ENCODE assay signal across 8 mouse cellular contexts in genomic region chr11:98924633-98925175, GRCm38 (mm10). TPM values are rescaled to one million over a fixed set of nuclear protein-coding genes. Genes with fewer than 3 reads are reported as not detected.
DNase-seq lines count a peak whose midpoint lies in the region; ATAC-seq and TF ChIP-seq lines count a peak whose summit lies in the region.

No protein-coding gene starts in this region.

- peak overlapping the region; percentile 75 for H3K27ac ChIP-seq in heart, embryonic 13.5 days (replicated peaks)
- H3K27ac ChIP-seq in heart, adult 2 months: no peak overlapping the region
- H3K27ac ChIP-seq in forebrain, embryonic 15.5 days (replicated peaks): peak overlapping the region; percentile 69
- H3K27ac ChIP-seq in liver, postnatal 0 days (ENCODE audit: low read depth): 0 out of 2 replicates have a peak overlapping the region, but pooled peaks have one; percentile 1

- H3K79me2 ChIP-seq in heart, adult 2 months (replicated peaks; ENCODE audit: control insufficient read depth, insufficient read depth, low read length): no peaks in the 10 kb centered on the region

- intact Hi-C loops in heart, adult 2 months (cut with DNase I): loop anchor here (5.0 kb wide), 3 partner anchors 118 to 223 kb away; partner anchors contain the start of gene Igfbp4

- no peak for ATAC-seq in heart, embryonic 13.5 days (ENCODE audit: extremely low read depth, insufficient number of reproducible peaks, low FRiP score, low TSS enrichment)
- no peak for ATAC-seq in forebrain, embryonic 15.5 days (replicated peaks)
- ATAC-seq in liver, postnatal 0 days: no peak

- no peak for TF ChIP-seq POLR2A in heart, adult 2 months (IDR thresholded peaks at IDR 0.05; ENCODE audit: insufficient read depth, low read depth, low read length)

- WGBS in heart, embryonic 13.5 days: 64% methylated on average over 5 of the region's 5 CpGs
- 75% methylated on average over 5 of the region's 5 CpGs for WGBS in heart, adult 2 months
- 41% methylated on average over 5 of the region's 5 CpGs for WGBS in forebrain, embryonic 15.5 days
- 57% methylated on average over 5 of the region's 5 CpGs for WGBS in liver, postnatal 0 days (ENCODE audit: insufficient replicate concordance)

- H3K27me3 ChIP-seq in heart, embryonic 13.5 days (replicated peaks): no peaks in the 10 kb centered on the region
- H3K27me3 ChIP-seq in heart, adult 2 months (ENCODE audit: control insufficient read depth, insufficient read depth, low read length): no peaks in the 10 kb centered on the region
- H3K27me3 ChIP-seq in E14TG2a.4 (ENCODE audit: insufficient read depth, low read length): peaks cover 22% of the 10 kb centered on the region
- H3K27me3 ChIP-seq in forebrain, embryonic 15.5 days: no peaks in the 10 kb centered on the region
- 0 out of 2 replicates have a peak, but pooled peaks cover 7% of the 10 kb centered on the region for H3K27me3 ChIP-seq in liver, postnatal 0 days (ENCODE audit: insufficient read depth, low read length)

- H3K4me1 ChIP-seq in heart, embryonic 13.5 days: peaks cover 69% of the 10 kb centered on the region
- peaks cover 20% of the 10 kb centered on the region for H3K4me1 ChIP-seq in heart, adult 2 months (ENCODE audit: control insufficient read depth, insufficient read depth, low read length)
- peaks cover 83% of the 10 kb centered on the region for H3K4me1 ChIP-seq in E14TG2a.4 (replicated peaks; ENCODE audit: low read depth, low read length)
- peaks cover 62% of the 10 kb centered on the region for H3K4me1 ChIP-seq in forebrain, embryonic 15.5 days
- H3K4me1 ChIP-seq in liver, postnatal 0 days (ENCODE audit: insufficient read depth): peaks cover 39% of the 10 kb centered on the region

- peak overlapping the region; percentile 47 for H3K4me2 ChIP-seq in heart, embryonic 13.5 days
- H3K4me2 ChIP-seq in forebrain, embryonic 15.5 days (replicated peaks): peak overlapping the region; percentile 24; the same call in 1 of the 2 replicates
- H3K4me2 ChIP-seq in liver, postnatal 0 days (ENCODE audit: low read depth, low read length): no peak overlapping the region; the same call in 1 of the 2 replicates

- no peak for TF ChIP-seq CTCF in heart, adult 2 months (IDR thresholded peaks at IDR 0.05)
- TF ChIP-seq CTCF in E14TG2a.4 (conservative IDR thresholded peaks at IDR 0.05; ENCODE audit: low read length): no peak
- TF ChIP-seq CTCF in liver, postnatal 0 days (IDR thresholded peaks at IDR 0.05; ENCODE audit: low read depth): peak; percentile 4; the same call in 1 of the 2 replicates

- H3K9ac ChIP-seq in heart, embryonic 13.5 days: peak overlapping the region; percentile 69; the same call in 1 of the 2 replicates
- no peak overlapping the region for H3K9ac ChIP-seq in heart, adult 2 months (ENCODE audit: low read depth, low read length)
- no peak overlapping the region for H3K9ac ChIP-seq in forebrain, embryonic 15.5 days (replicated peaks)
- no peak overlapping the region for H3K9ac ChIP-seq in liver, postnatal 0 days (replicated peaks)

- no peaks in the 10 kb centered on the region for H3K9me3 ChIP-seq in heart, embryonic 13.5 days
- no peaks in the 10 kb centered on the region for H3K9me3 ChIP-seq in E14TG2a.4 (ENCODE audit: low read length)
- H3K9me3 ChIP-seq in forebrain, embryonic 15.5 days: no peaks in the 10 kb centered on the region
- no peaks in the 10 kb centered on the region for H3K9me3 ChIP-seq in liver, postnatal 0 days (ENCODE audit: low read length)

- no peak overlapping the region for H3K4me3 ChIP-seq in heart, embryonic 13.5 days
- no peak overlapping the region for H3K4me3 ChIP-seq in heart, adult 2 months
- peak overlapping the region; percentile 59 for H3K4me3 ChIP-seq in E14TG2a.4 (replicated peaks; ENCODE audit: low read length)
- H3K4me3 ChIP-seq in forebrain, embryonic 15.5 days: no peak overlapping the region
- H3K4me3 ChIP-seq in liver, postnatal 0 days (ENCODE audit: low read depth, low read length): no peak overlapping the region

- DNase-seq in heart, adult 2 months: no peak
- no peak for DNase-seq in liver, postnatal 0 days
- DNase-seq in embryo, embryonic 11 days: no peak
- DNase-seq in layer of hippocampus, adult 18-20 months (ENCODE audit: low spot score in 2 of 2): no peak
- no peak for DNase-seq in retina, postnatal 1 day

- TF ChIP-seq EP300 in heart, adult 2 months (IDR thresholded peaks at IDR 0.05; ENCODE audit: insufficient read depth, low read depth, low read length): no peak
- TF ChIP-seq EP300 in liver, postnatal 0 days (IDR thresholded peaks at IDR 0.05; ENCODE audit: low read depth): no peak

- H3K36me3 ChIP-seq in heart, embryonic 13.5 days: peaks cover 23% of the 10 kb centered on the region
- H3K36me3 ChIP-seq in heart, adult 2 months (ENCODE audit: control insufficient read depth, insufficient read depth, low read length): no peaks in the 10 kb centered on the region
- peaks cover 45% of the 10 kb centered on the region for H3K36me3 ChIP-seq in E14TG2a.4 (ENCODE audit: insufficient read depth, low read length)
- no peaks in the 10 kb centered on the region for H3K36me3 ChIP-seq in forebrain, embryonic 15.5 days
- H3K36me3 ChIP-seq in liver, postnatal 0 days (replicated peaks; ENCODE audit: insufficient read depth, low read length): peaks cover 18% of the 10 kb centered on the region

RNA-seq across cellular contexts. Expression of gene Rara, which starts 2.9 kb away (rescaled TPM):
- 27.9 and 28.3 TPM in 2 replicates for polyA plus RNA-seq in heart, embryonic 13.5 days (2015; fragmentation: Nextera tagmentation; extraction: Ambion mirVana)
- total RNA-seq in heart, adult 2 months (2021): 10 to 100 TPM; 10.1 to 12.8 TPM
- 7.1 and 10.9 TPM in 2 replicates for polyA plus RNA-seq in heart, adult 2 months (2012; rRNA removed)
- 9.2 and 9.9 TPM in 2 replicates for polyA plus RNA-seq in forebrain, embryonic 15.5 days (2015; fragmentation: Nextera tagmentation; extraction: Ambion mirVana)
- 5.4 and 5.6 TPM in 2 replicates for polyA plus RNA-seq in liver, postnatal 0 days (2015; fragmentation: Nextera tagmentation; extraction: Ambion mirVana)
- total RNA-seq in layer of hippocampus, adult 18-20 months (2021): 10 to 100 TPM; 18.3 to 26.6 TPM

RNA-seq across cellular contexts. Expression of gene Cdc6, which starts 17.1 kb away (rescaled TPM):
- polyA plus RNA-seq in heart, embryonic 13.5 days (2015; fragmentation: Nextera tagmentation; extraction: Ambion mirVana): 21.1 and 22.9 TPM in 2 replicates
- under 1 TPM; 0.13 to 0.32 TPM for total RNA-seq in heart, adult 2 months (2021)
- polyA plus RNA-seq in heart, adult 2 months (2012; rRNA removed): 0.14 and 0.26 TPM in 2 replicates
- 11.2 and 12.1 TPM in 2 replicates for polyA plus RNA-seq in forebrain, embryonic 15.5 days (2015; fragmentation: Nextera tagmentation; extraction: Ambion mirVana)
- 19.1 and 22.3 TPM in 2 replicates for polyA plus RNA-seq in liver, postnatal 0 days (2015; fragmentation: Nextera tagmentation; extraction: Ambion mirVana)
- under 1 TPM; 0.36 to 0.79 TPM for total RNA-seq in layer of hippocampus, adult 18-20 months (2021)

RNA-seq across cellular contexts. Expression of gene Gjd3, which starts 58.1 kb away (rescaled TPM):
- 1.3 and 3.3 TPM in 2 replicates for polyA plus RNA-seq in heart, embryonic 13.5 days (2015; fragmentation: Nextera tagmentation; extraction: Ambion mirVana)
- total RNA-seq in heart, adult 2 months (2021): under 1 TPM; 0.27 to 0.31 TPM
- polyA plus RNA-seq in heart, adult 2 months (2012; rRNA removed): 0.94 and 1.6 TPM in 2 replicates
- 0.62 and 0.84 TPM in 2 replicates for polyA plus RNA-seq in forebrain, embryonic 15.5 days (2015; fragmentation: Nextera tagmentation; extraction: Ambion mirVana)
- polyA plus RNA-seq in liver, postnatal 0 days (2015; fragmentation: Nextera tagmentation; extraction: Ambion mirVana): not detected in 2 replicates
- total RNA-seq in layer of hippocampus, adult 18-20 months (2021): 1 to 10 TPM in 1 of 2 experiments, under 1 TPM in 1; 0.52 to 1.2 TPM
